Mouse (Mus musculus): ENCODE results near the gene Ovol2.
A peak's percentile ranks its signal among the peaks of the same experiment; 100 is the strongest.
"Not testable (repeated sequence)": the region's sequence is repeated elsewhere in the genome, so short reads cannot be mapped to it uniquely, and the experiment has no call there.

The Ovol2 gene

DNA sequence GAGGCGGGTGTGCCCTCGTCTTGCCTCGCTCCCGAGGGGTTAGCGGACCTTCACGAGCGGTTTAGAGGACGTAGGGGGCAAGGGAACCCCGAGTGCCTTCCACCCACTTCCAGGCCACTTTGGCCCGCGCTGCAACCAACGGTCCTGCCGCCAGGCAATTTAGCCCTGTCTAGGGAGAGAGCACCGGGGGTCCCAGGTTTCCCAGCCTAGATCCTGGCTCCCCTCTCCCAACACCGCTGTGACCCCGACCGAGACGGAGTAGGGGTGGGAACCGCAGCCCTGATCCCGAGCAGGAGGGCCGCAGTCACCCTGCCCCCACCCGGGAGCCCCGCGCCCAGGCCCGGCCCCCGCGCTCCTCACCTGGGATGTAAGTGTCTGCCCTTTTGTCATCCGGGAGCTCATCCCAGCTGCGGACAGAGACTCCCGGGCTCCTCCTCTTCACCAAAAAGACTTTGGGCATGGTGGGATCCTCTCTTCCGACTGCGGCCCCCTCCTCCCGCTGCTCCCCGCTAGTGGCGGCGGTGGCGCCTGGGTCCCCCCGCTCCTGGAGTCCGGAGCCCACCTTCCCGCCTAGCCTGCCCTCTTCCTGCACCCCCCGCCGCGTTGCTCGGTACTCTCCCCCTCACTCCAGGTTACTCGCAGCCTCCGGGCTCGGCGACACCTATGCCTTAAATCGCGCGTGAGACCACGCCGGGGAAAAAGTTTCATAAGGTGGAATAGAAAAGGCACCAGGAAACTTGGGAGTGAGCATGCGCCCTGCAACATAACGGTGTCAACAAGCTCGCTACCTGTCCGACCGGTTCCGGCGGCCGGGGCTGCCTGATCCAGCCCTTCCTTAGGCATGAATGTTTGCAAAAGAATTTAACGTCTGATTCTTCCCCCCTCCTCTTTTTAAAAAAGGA is at the start of gene Ovol2:
TSS of gene Ovol2 (minus strand) at position 746 of the 902 bp plus-strand sequence.
- DNase-seq (ENCODE audit: low spot score): no peak

DNA sequence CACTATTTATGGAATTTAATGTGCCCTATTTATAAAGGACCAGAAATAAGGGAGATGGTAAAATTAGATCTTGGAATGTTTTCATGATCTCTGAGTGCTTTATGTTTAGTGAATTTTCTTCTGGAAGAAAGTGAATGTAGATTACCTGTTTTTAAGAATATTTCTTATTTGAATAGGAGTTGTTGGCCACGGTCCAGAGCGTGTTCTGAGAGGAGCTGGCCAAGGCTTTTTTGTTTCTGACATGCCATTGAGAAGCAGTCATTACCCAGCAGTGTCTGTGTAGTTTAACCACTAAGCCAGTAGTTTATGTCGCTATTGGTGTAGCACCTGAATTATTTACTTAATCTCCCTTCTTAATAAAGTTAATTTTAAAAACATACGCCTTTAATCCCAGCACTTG is 49.8 kb upstream of the Ovol2 start:
- no peak for DNase-seq (ENCODE audit: low spot score)

DNA sequence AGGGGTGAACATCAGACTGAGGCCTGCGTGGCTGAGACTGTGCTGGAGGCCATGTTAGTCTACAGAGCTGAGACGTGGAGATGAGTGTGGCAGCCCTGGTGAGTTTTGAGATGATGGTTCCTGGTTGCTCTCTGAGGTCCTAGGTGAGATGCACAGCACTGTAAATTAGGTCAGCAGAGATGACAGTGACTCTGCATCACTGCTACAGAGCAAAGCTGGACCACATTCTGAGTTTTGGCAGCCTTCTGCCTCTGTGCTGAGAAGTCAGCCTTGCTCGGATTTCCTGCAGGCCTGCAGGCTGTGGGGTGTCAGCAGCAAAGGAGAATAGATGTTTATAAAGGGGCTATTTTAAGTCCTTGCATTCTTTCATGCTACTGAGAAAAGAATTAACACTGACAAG is 49.3 kb upstream of the Ovol2 start:
- DNase-seq (ENCODE audit: low spot score): no peak

GRCm38 (mm10) chr2:144375063-144375703 is 43.2 kb upstream of the Ovol2 start:
- no peak for DNase-seq (ENCODE audit: low spot score)

GRCm38 (mm10) chr2:144373063-144373462 is 41.1 kb upstream of the Ovol2 start:
- no peak for DNase-seq (ENCODE audit: low spot score)

- no peak for DNase-seq (ENCODE audit: low spot score)
Measured at GRCm38 (mm10) chr2:144371566-144371965, 39.6 kb upstream of the Ovol2 start.

DNA sequence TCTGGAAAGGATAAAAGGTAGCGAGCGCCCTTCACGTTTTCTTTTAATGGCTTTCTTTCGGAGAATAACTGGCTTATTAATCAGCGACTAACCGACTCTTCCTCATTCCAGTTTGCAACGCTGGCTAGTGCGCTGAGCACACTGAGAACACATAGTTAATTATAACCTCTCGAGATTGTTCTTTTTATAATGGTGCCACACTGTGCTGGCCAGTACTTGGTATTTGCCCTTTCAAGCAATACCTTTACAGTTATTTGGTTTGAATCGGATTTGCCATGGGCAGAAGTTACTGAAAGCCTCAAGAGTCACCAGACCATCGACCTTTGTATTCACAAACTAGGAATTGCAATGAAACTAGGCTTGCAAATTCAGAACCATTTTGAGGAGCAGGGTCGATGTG is 37.6 kb upstream of the Ovol2 start:
- DNase-seq (ENCODE audit: low spot score): no peak

DNA sequence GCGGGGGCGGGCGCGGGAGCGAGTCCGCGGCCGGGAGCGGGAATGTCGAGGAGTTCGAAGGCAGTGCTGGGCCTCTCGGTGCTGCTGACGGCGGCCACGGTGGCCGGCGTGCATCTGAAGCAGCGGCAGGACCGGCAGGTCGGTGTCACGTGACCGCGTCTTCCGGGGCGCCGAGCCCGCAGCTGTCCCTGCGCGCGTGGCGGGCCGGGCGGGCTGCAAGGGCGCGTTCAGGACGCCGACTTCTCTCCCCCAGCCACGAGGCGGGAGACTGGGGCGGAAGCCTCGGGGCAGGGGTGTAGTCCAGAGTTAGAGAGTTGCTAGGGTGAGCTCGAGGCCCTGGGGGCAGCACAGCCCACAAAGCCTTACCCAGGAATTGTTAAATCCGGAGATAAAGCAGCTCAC is 37.1 kb upstream of the Ovol2 start:
- DNase-seq (ENCODE audit: low spot score): no peak

DNA sequence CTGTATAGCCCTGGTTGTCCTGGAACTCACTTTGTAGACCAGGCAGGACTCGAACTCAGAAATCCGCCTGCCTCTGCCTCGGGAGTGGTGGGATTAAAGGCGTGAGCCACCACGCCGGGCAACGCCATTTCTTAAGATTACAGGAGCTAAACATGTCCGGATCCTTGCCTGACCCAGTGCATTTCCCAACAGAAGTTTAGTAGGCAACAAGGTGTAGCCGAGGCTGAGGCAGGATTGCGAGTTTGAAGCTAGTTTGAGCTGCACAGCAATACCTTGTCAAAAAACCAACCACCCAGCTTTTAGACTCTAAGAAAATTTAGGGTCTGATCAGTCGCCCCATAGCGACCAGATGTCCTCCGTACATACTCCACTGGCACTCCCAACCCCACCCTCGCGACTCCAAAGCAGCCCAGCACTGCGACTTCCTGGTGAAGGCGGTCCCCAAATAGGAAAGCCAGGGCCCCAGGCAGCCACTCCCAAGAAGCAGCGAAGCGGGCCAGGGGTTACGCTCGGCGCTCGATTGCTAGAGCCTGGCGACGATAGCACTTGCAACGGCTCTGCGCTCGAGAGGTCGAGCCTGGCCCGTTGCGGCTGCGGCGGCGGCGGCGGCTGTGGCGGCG is 36.6 kb upstream of the Ovol2 start, which contains the start of the genes Kat14 and Pet117:
TSS of gene Kat14 (plus strand) at position 584 of the 620 bp plus-strand sequence.
TSS of gene Pet117 (plus strand) at position 597 of the 620 bp plus-strand sequence.
- DNase-seq (ENCODE audit: low spot score): peak; percentile 97

- DNase-seq (ENCODE audit: low spot score): no peak
Measured at GRCm38 (mm10) chr2:144352843-144353242, 20.9 kb upstream of the Ovol2 start.

- DNase-seq (ENCODE audit: low spot score): no peak
Measured at GRCm38 (mm10) chr2:144348525-144348924, 16.6 kb upstream of the Ovol2 start.

GRCm38 (mm10) chr2:144343158-144343557 is 11.2 kb upstream of the Ovol2 start:
- DNase-seq (ENCODE audit: low spot score): no peak

- not testable (repeated sequence) for DNase-seq (ENCODE audit: low spot score)
Measured at GRCm38 (mm10) chr2:144338149-144338548, 6.2 kb upstream of the Ovol2 start.

DNA sequence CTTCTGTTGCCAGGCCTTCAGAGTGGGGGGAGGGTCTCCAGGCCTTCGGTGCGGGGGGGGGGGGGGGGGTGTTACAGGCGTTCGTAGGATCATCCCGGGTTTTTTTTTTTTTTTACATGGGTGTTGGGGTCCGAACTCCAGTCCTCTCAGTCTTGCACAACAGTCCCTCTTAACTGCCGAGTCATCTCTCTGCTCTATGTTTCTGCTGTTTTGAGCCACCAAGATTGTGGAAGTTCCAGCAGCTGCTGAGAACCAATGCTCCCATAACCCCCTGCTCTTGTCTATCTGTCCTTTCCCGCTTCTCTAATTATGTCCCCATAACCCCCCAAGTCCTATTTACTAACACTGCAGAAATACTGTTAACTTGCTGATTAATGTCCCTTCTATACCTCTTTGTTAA is 5.8 kb upstream of the Ovol2 start:
- DNase-seq (ENCODE audit: low spot score): no peak

- DNase-seq (ENCODE audit: low spot score): no peak
Measured at GRCm38 (mm10) chr2:144337230-144337629, 5.3 kb upstream of the Ovol2 start.

DNA sequence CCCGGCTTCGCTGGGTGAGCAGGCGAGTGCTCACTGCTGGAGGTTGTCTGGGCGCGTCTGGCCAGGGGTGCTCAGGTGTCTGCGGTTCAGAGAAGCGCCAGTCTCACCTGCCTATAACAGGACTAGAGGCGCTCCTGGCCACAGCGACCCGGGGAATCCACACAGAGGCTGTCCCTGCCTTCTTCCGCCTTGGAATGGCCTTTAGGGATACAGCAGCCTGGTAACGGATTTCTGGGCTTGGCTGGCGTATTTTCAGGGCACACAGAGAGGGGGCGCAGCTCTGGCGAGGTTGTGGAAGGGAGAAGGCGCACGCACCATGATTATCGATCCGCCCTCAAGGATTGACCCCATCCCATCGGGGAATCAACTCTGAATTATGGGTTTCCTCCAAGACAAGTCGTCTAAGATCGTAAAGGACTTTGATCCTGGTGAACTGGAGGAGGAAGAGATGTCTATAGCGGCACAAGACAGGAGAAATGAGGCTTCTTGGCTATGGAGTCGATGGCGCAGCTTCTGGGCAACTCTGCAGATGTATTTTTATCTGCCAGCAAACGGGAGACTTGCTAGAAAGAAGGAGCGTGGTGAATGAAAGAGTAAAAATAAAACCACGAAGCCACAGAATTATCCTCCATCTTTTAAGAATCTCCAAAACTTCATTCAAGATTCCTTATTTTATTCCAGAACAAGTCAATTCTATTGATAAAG is 1.3 kb upstream of the Ovol2 start:
- DNase-seq (ENCODE audit: low spot score): no peak

DNA sequence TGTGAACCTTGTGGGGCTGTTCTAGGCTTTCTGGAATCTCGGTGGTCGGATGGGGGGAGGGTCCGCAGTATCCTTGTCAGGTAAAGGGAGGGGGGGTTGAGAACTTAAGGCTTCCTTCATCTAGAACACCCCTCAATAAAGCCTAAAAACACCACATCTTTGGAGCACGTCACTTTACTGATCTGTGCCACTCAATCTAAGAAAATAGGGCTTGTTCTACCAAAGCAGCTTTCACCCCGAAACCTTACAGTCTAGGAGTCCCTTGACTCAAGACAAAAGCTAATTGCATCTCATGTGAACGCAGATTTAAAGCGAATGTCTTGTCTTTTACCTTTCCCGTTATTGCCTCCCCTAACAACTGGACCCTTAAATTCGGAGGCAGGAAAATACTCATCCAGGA is 540 bp upstream of the Ovol2 start:
- DNase-seq (ENCODE audit: low spot score): no peak

DNA sequence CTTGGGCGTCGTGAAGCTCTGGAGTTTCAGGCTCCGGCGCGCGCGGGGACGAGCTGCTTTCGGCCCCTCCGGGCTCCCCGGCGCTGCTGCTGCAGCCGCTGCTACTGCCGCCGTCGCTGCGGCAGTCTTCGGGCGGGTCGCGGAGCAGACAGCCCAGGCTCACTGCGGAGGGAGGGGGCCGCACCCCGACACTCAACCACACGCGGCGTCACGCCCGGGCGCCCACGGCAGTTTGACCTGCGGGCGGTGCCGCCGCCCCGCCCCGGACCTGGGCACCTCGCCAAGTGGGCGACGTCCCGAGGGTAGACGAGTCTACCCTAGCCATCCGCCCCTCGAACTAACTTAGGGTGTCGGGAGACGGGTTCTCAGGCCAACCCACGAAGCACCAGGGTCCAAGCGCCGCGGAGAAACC is 980 bp downstream of the Ovol2 start:
- no peak for DNase-seq (ENCODE audit: low spot score)

DNA sequence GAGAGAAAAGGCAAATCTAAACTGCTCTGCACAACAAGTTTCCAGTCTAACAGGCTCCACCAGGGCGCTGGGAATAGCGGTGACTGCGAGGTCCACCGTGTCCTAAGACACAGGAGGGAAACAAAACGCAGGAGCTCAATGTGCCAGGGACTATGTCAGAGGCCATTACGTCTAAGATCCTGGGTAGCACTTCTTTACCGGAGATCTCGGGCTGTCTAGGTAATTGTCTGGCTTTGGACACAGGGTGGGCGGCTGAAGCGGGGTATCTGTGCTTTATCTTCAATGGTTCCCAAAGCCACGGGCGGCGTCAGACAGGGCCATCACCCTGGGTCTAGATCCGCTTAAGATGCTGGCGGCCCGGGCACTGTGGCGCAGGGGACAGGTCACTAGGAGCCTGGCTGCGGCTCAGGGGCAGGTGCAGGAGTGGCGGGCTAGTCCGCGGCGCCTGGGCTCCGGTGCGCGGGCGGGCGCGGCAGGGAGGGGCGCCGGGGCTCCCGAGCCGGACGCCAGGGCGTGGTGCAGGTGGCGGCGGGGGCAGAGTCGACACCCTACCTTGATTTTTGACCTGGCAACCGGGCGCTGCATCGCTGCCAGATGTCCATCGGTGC is 1.5 kb downstream of the Ovol2 start:
- DNase-seq (ENCODE audit: low spot score): no peak

- DNase-seq (ENCODE audit: low spot score): no peak
Measured at GRCm38 (mm10) chr2:144329937-144330336, 2.0 kb downstream of the Ovol2 start.

DNA sequence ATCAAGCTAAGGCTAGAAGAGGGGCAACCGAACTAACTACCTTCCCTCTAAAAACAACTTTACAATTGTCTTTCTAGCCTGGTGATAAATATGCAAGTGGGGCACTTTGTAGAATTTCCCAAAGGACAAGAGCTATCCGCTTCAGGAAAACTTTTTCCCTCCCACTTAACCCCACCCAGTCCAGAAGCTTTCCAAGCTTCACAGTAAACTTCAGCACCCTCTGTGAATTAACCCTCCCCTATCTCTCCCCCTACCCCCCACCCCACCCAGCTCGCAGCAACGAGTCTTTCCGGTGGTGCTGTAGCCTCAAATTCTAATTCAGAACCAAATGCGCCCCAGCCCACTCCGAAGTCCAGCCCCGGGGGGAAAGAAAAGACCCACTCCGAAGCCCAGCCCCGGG is 2.5 kb downstream of the Ovol2 start:
- no peak for DNase-seq (ENCODE audit: low spot score)

DNA sequence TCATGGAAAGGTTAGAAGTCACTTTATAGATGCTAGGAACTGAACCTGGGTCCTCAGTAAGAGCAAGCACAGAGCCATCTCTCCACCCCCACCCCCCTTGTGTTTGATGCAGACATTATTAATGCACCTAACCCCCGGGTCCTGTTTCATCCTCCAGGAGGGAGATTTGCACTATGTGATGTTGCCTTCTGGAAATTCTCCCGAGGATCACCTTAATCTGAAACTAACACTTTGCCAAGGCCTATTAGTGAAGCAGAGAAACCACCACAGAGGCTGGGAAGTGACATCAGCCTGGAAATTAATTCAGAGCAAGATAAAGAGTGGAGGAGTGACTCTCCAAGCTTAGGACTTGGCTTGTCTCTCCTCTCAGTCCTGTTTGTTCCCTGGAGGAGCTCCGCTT is 7.7 kb downstream of the Ovol2 start:
- DNase-seq (ENCODE audit: low spot score): no peak

All from adipocyte (in vitro differentiated cells).